Mouse (Mus musculus): ENCODE data around the gene Zfp784. TPM values are rescaled to one million over a fixed set of nuclear protein-coding genes. Genes with fewer than 3 reads are reported as not detected.
"Not testable (repeated sequence)": the region's sequence is repeated elsewhere in the genome, so short reads cannot be mapped to it uniquely, and the experiment has no call there.

Zfp784 gene
- 5.4 and 5.8 TPM in 2 replicates for polyA plus RNA-seq (2016; fragmentation: Nextera tagmentation; extraction: Ambion mirVana)

DNA sequence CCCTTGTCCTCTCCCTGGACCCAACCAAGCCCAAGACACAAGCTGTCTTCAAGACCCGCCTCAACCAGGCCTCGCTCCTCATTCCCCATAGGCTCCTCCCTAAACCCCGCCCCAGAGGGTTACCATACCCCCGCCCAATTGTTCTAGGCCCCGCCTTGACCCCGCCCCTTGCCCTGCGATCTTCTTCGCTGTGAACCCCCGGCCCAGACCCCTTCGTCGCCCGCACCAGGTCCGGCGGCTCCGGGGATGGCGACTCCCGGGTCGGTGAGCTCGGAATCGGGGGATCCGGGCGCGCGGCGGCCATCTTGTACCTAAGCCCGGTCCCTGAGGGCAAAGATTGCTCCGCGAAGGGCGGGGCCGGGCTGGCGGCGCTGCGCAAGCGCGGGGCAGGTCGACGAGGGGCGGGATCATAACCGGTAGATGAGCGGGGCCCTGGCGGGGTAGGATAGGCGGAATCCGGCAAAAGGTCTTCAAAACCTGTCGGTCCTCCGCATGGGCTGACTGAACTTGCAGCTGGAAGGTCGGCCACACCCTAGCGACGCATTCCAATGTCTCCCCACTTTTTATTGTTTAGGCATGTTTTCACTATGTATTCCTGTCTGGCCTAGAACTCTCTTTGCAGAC lies at the start of gene Zfp784:
Zfp784 (minus strand) TSS at position 338 of the 624 bp plus-strand sequence.
- H3K9ac ChIP-seq (replicated peaks), result peak within 1 kb of the TSS; percentile 68
- no peaks in the 10 kb centered on the region for H3K9me3 ChIP-seq
- peaks cover 18% of the 10 kb centered on the region for H3K4me1 ChIP-seq
- peak; percentile 97 for ATAC-seq (ENCODE audit: low FRiP score, low read depth)
- H3K4me3 ChIP-seq, result peak within 1 kb of the TSS; percentile 71
- H3K36me3 ChIP-seq, result peaks cover 33% of the 10 kb centered on the region
- H3K27ac ChIP-seq (replicated peaks), result peak within 1 kb of the TSS; percentile 96
- under 1% methylated on average over 47 of the region's 48 CpGs for WGBS
- no peaks in the 10 kb centered on the region for H3K27me3 ChIP-seq
- H3K4me2 ChIP-seq (replicated peaks), result peak within 1 kb of the TSS; percentile 60

DNA sequence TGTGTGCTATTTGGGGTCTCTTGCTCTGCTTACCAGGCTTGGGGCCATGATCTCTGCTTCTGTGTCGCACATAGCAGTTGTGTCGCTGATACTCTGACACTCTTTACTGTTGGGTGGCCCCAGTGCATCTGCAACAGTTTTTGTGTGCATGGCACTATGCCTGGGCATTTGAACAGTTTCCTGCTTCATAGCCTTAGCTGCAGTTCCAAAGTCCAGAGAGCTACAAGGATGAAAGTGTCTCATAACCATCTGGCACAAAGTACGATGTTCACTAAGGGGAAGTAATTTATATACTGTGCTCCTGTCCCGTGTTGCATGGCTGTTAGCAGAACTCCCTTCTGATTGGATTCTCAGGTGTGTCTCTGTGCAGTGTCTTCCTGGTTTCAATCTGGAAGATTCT lies 49.6 kb upstream of the Zfp784 start:
- H3K9ac ChIP-seq (replicated peaks), result no peak overlapping the region
- WGBS, result 95% methylated on average over 4 of the region's 4 CpGs
- peaks cover 69% of the 10 kb centered on the region for H3K36me3 ChIP-seq
- ATAC-seq (ENCODE audit: low FRiP score, low read depth), result no peak
- no peak overlapping the region for H3K4me3 ChIP-seq
- H3K27ac ChIP-seq (replicated peaks), result no peak overlapping the region
- H3K9me3 ChIP-seq, result no peaks in the 10 kb centered on the region
- no peak overlapping the region for H3K4me2 ChIP-seq (replicated peaks)
- H3K27me3 ChIP-seq, result no peaks in the 10 kb centered on the region
- H3K4me1 ChIP-seq, result no peaks in the 10 kb centered on the region

DNA sequence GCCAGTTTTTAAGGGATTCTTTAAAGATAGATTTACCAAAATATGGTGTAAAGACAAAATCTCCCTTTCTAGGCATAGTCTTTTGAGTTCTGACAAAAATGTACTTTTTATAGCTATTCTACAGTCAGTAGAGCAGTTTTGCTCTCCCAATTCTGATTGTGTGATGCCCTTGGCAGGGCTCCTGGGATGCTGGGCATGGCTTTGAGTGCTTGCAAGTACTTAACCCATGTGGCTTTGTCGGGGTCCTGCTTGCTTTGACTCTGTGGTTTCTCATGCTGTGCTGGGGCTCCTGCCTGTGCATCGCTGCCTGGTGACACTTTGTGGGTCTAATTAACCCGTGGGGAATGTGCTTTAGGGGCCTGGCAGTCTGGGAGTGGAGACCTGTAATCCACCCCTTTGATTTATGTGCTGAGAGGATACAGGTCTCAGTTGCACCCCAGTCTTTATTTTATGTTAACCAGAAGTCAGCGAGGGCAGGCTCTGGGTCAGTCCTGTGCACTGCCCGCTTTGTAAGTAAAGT lies 48.7 kb upstream of the Zfp784 start:
- no peaks in the 10 kb centered on the region for H3K4me1 ChIP-seq
- peaks cover 60% of the 10 kb centered on the region for H3K36me3 ChIP-seq
- ATAC-seq (ENCODE audit: low FRiP score, low read depth), result no peak
- no peak overlapping the region for H3K27ac ChIP-seq (replicated peaks)
- 82% methylated on average over 5 of the region's 5 CpGs for WGBS
- H3K4me2 ChIP-seq (replicated peaks), result no peak overlapping the region
- no peaks in the 10 kb centered on the region for H3K9me3 ChIP-seq
- no peak overlapping the region for H3K4me3 ChIP-seq
- no peak overlapping the region for H3K9ac ChIP-seq (replicated peaks)
- H3K27me3 ChIP-seq, result no peaks in the 10 kb centered on the region

DNA sequence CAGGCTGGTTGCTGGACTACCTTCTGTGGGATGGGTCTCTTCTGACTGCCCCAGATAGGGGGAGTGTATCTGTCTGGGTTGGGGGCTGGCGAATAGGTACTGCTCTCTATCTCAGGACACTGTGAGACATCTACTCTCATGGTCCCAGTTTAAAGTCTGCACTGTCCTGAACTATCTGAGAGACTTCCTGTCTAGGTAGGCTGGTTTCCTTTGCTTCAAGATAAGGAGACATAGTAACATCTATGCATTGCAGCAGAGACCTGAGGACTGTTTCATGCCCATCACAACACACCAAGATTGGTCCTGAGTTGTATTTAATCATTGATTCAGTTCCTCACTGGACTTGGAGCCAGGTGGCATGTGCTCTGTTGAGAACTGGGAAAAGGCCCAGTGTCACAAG lies 47.3 kb upstream of the Zfp784 start:
- Histone ChIP-seq H3K4me1 (peaks cover 10% of the 10 kb centered on the region), H3K27ac (replicated peaks) (no peak overlapping the region), H3K9ac (replicated peaks) (no peak overlapping the region), H3K27me3 (no peaks in the 10 kb centered on the region), H3K36me3 (peaks cover 47% of the 10 kb centered on the region), H3K4me3 (no peak overlapping the region), H3K4me2 (replicated peaks) (no peak overlapping the region), H3K9me3 (no peaks in the 10 kb centered on the region)
- no peak for ATAC-seq (ENCODE audit: low FRiP score, low read depth)
- 94% methylated on average over 1 of the region's 1 CpGs for WGBS

DNA sequence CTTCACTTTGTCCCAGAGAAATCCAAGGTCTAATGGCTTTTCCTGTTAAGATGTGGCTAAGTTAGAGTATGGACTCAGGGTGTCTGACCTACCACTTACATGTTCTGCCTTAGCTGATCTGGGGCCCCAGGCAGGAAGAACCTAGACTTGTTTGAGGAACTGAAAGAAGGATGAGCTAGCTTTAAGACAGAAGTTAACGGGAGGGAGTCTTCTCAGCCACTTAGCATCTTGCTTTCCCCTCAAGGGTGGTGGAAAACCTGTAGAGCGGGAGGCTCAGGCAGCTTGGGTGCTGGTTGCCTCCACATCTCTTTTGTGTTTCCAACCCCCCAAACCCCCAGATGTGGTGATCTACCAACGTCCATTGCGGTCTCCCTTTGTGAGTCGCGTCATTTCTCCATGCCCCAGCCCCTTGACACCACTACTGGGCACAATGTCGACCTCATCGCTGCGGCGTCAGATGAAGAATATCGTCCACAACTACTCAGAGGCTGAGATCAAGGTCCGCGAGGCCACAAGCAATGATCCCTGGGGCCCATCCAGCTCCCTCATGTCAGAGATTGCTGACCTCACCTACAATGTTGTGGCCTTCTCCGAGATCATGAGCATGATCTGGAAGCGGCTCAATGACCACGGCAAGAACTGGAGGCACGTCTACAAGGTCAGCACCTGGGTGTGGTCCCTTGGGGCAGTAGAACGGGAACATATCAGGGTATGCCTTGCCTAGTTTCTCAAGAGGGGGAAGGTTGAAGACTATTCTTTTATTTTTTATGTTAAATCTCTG lies 45.3 kb upstream of the Zfp784 start:
- ATAC-seq (ENCODE audit: low FRiP score, low read depth), result no peak
- no peak overlapping the region for H3K9ac ChIP-seq (replicated peaks)
- no peak overlapping the region for H3K4me3 ChIP-seq
- H3K27me3 ChIP-seq, result no peaks in the 10 kb centered on the region
- H3K36me3 ChIP-seq, result peaks cover 39% of the 10 kb centered on the region
- no peak overlapping the region for H3K27ac ChIP-seq (replicated peaks)
- WGBS, result 94% methylated on average over 18 of the region's 18 CpGs
- H3K9me3 ChIP-seq, result no peaks in the 10 kb centered on the region
- no peak overlapping the region for H3K4me2 ChIP-seq (replicated peaks)
- H3K4me1 ChIP-seq, result peaks cover 10% of the 10 kb centered on the region

DNA sequence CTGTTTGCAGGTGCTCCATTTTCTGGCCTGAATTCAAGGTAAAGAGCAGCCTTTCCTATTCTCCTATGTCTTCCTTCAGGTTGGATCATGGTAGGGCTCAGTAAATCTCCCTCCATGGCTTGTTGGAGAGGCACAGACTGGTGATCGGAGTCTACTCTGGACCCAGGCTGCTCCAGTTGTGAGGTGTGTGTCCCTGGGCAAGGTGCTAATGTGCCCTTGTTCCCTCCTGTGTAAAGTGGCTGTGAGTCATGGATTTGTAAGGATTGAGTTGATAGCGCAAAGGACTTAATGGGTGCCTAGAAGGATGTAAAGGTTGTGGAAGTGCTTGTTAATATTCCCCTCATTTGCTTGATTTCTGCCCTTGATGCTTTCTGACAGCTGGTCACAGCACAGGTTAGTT lies 43.7 kb upstream of the Zfp784 start:
- no peak for ATAC-seq (ENCODE audit: low FRiP score, low read depth)
- Histone ChIP-seq H3K4me1 (peaks cover 10% of the 10 kb centered on the region), H3K4me2 (replicated peaks) (no peak overlapping the region), H3K4me3 (no peak overlapping the region), H3K27me3 (no peaks in the 10 kb centered on the region), H3K36me3 (peaks cover 47% of the 10 kb centered on the region), H3K9me3 (no peaks in the 10 kb centered on the region), H3K27ac (replicated peaks) (no peak overlapping the region), H3K9ac (replicated peaks) (no peak overlapping the region)
- 94% methylated on average over 2 of the region's 2 CpGs for WGBS

DNA sequence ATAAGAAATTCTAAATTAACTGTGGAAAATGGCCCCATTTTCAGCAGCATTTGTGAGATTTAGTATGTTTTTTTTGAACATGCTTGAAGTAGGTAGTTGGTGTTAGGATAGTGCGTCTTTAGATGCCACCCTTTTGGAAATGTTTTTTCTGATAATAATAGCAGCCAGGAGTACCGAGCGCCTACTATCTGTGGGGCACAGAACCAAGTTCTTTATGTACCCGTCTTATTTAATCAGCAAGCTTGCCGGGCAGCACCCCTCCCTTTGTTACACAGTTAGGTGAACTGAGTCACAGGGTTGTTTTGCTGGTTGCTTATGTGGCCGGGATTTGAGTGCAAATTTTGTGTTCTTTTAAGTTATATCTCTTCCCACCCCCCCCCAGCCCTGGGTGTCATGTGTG lies 43.0 kb upstream of the Zfp784 start:
- no peaks in the 10 kb centered on the region for H3K9me3 ChIP-seq
- H3K36me3 ChIP-seq, result peaks cover 52% of the 10 kb centered on the region
- no peak overlapping the region for H3K27ac ChIP-seq (replicated peaks)
- peak overlapping the region; percentile 99 for H3K4me3 ChIP-seq
- H3K27me3 ChIP-seq, result no peaks in the 10 kb centered on the region
- ATAC-seq (ENCODE audit: low FRiP score, low read depth), result no peak
- peak overlapping the region; percentile 97 for H3K9ac ChIP-seq (replicated peaks)
- peaks cover 10% of the 10 kb centered on the region for H3K4me1 ChIP-seq
- 68% methylated on average over 6 of the region's 6 CpGs for WGBS
- peak overlapping the region; percentile 83 for H3K4me2 ChIP-seq (replicated peaks)

DNA sequence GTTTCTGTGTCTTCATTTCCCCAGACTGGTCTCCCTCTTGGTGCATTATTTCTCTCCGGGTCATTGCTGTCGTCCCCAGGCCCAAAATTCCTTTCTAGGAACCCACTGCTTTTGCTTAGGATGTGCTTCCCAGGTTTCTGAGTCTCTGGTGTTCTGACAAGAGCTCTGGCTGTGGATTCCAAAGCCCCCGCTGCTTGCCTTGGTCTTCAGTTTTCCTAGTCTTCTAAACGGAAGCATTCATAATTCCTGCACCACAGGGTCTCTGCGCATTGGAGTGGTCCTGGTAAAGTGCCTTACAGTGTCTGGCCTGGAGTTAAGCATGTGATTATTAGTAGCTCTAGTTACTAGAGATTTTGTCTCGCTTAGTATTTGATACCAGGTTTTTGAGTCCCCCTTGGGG lies 42.6 kb upstream of the Zfp784 start:
- H3K27me3 ChIP-seq, result no peaks in the 10 kb centered on the region
- peak overlapping the region; percentile 97 for H3K9ac ChIP-seq (replicated peaks)
- H3K27ac ChIP-seq (replicated peaks), result peak overlapping the region; percentile 89
- H3K4me3 ChIP-seq, result peak overlapping the region; percentile 99
- 20% methylated on average over 6 of the region's 6 CpGs for WGBS
- H3K4me1 ChIP-seq, result peaks cover 10% of the 10 kb centered on the region
- H3K36me3 ChIP-seq, result peaks cover 52% of the 10 kb centered on the region
- H3K4me2 ChIP-seq (replicated peaks), result peak overlapping the region; percentile 83
- H3K9me3 ChIP-seq, result no peaks in the 10 kb centered on the region
- no peak for ATAC-seq (ENCODE audit: low FRiP score, low read depth)

DNA sequence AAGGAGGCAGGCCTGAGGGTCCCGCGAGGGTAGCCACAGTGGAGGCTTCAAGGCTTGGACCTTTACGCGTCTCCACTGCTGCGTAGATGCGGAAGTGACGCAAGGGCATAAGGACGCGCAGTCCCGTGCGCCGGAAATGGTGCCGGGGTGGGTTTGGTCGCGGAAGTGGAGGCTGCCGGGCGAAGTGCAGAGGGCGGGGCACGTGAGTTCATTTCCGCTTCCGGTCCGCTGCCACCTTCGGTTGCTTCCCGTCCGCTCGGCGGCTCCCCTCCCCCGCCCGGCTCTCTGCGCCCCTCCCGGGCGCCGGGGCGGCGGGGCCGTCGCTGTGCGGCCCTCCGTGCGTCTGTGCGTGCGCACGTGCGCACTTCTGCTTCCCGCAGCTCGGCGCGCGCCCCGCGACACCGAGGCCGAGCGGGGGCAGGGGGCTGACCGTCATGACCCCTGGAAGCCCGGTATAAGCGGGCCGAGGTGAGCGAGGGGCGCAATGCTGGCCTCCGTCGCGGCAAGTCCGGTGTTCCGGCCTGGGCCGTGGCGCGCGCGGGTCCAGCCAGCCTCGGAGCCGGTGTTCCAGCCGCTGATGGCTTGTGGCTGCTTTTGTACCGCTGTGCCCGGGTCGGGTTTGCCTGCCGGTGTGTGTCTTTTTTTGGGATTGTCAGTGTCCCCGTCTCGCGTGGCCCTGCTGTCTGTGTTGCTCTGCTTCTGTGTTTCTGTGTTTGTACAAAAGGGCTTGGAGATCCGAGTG lies 41.9 kb upstream of the Zfp784 start, which contains the start of gene Epn1:
Epn1 (plus strand) TSS at position 226 of the 742 bp plus-strand sequence.
- Histone ChIP-seq H3K27ac (replicated peaks) (peak within 1 kb of the TSS; percentile 89), H3K36me3 (peaks cover 53% of the 10 kb centered on the region), H3K9me3 (no peaks in the 10 kb centered on the region), H3K4me2 (replicated peaks) (peak within 1 kb of the TSS; percentile 83), H3K4me1 (peaks cover 10% of the 10 kb centered on the region), H3K27me3 (no peaks in the 10 kb centered on the region), H3K4me3 (peak within 1 kb of the TSS; percentile 99), H3K9ac (replicated peaks) (peak within 1 kb of the TSS; percentile 97)
- peak; percentile 97 for ATAC-seq (ENCODE audit: low FRiP score, low read depth)
- under 1% methylated on average over 81 of the region's 81 CpGs for WGBS

DNA sequence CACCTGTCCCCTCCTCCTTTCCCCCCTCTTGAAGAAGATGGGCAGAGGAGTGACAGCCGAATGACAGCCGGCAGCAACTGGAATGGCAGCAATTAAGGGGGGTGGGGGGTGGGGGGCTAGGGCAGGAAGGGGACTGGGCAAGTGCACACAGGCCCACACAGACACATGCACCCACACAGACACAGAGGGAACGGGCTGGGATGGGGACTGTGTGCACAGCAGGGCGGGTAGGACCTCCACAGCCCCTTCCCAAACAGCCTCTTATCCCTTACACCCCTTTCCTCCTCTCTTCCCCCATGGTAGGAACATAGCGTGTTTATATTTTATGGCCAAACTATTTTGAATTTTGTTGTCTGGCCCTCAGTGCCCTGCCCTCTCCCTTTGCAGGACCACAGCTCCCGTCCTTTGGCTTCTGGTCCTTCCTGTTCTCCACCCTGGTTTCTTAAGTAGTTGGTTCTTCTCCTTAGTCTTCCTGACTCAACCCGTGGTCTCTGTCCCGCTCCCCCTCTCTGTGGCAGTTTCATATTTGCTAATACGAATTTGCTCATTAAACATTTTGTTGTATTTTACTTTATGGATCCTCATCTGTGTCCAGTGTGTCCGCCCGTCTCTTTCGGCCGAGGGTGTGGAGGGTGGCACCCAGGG lies 41.2 kb upstream of the Zfp784 start:
- H3K9ac ChIP-seq (replicated peaks), result peak overlapping the region; percentile 44; the same call in 1 of the 2 replicates
- peak overlapping the region; percentile 83 for H3K4me2 ChIP-seq (replicated peaks)
- peak overlapping the region; percentile 89 for H3K27ac ChIP-seq (replicated peaks)

DNA sequence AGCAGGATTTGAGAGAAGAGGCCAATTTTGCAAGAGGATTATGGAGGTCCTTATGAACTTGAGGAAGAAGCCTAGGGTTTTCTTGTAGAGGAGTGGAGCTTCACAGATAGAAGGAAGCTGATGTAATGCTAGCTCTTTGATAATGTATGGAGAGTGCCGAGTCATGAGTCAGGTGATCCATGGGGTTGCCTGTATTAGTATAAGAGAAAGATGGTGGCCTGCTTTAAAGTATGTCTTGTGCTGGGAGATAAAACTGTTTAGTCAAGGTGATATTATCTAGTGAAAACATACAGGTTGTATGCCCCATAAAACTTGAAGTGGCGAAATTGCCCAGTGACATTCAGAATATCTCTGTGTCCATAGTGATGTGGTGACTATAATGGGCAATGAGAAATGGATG lies 38.7 kb upstream of the Zfp784 start:
- Histone ChIP-seq H3K4me1 (peaks cover 10% of the 10 kb centered on the region), H3K27ac (replicated peaks) (no peak overlapping the region), H3K36me3 (peaks cover 68% of the 10 kb centered on the region), H3K9me3 (no peaks in the 10 kb centered on the region), H3K9ac (replicated peaks) (no peak overlapping the region), H3K4me2 (replicated peaks) (no peak overlapping the region), H3K4me3 (no peak overlapping the region), H3K27me3 (no peaks in the 10 kb centered on the region)
- 94% methylated on average over 2 of the region's 2 CpGs for WGBS
- no peak for ATAC-seq (ENCODE audit: low FRiP score, low read depth)

More for the DNA sequence above, 41.2 kb upstream of the Zfp784 start:
- peak overlapping the region; percentile 99 for H3K4me3 ChIP-seq
- not testable (repeated sequence) for H3K9me3 ChIP-seq, H3K4me1 ChIP-seq, H3K27me3 ChIP-seq
- WGBS, result 53% methylated on average over 9 of the region's 13 CpGs
- ATAC-seq (ENCODE audit: low FRiP score, low read depth), result peak; percentile 19
- peaks cover 55% of the 10 kb centered on the region for H3K36me3 ChIP-seq

All from midbrain, embryonic 12.5 days (tissue).